ENCODE assay signal across 12 mouse cellular contexts in genomic region chr4:154503260-154503829, GRCm38 (mm10).
DNase-seq lines count a peak whose midpoint lies in the region; ATAC-seq and TF ChIP-seq lines count a peak whose summit lies in the region.
"Had no signal": no experiment of that assay in that cellular context is flagged by ENCODE, and none has a peak within 500 bp of the region (broad histone marks: within the 10 kb centered on the region; RNA-seq: fewer than 3 reads in every experiment).

No protein-coding gene starts in this region.

- H3K4me2 ChIP-seq in heart, embryonic 14.5 days (ENCODE audit: low read length): peak overlapping the region; percentile 53
- peak overlapping the region; percentile 30 for H3K4me2 ChIP-seq in forebrain, embryonic 15.5 days (replicated peaks)
- H3K4me2 ChIP-seq in midbrain, embryonic 14.5 days (ENCODE audit: low read length): 0 out of 2 replicates have a peak overlapping the region, but pooled peaks have one; percentile 1
- no peak overlapping the region for H3K4me2 ChIP-seq in liver, postnatal 0 days (ENCODE audit: low read depth, low read length)

- no peak for TF ChIP-seq EP300 in liver, postnatal 0 days (IDR thresholded peaks at IDR 0.05; ENCODE audit: low read depth)

- DNase-seq in heart, postnatal 36 days: no peak
- peak; percentile 71 for DNase-seq in embryo, embryonic 10.5 days (ENCODE audit: low spot score)
- peak; percentile 55 for DNase-seq in midbrain, embryonic 14.5 days
- DNase-seq in frontal cortex, postnatal 14 days (ENCODE audit: low spot score in 2 of 2): no peak
- no peak for DNase-seq in liver, postnatal 0 days
- DNase-seq in lung, postnatal 10 days: no peak
- DNase-seq: adrenal gland, postnatal 10 days; cerebellum, adult 11 months; heart, adult 11 months had no signal

- no peaks in the 10 kb centered on the region for H3K9me3 ChIP-seq in heart, embryonic 14.5 days (ENCODE audit: control insufficient read depth, low read length)
- no peaks in the 10 kb centered on the region for H3K9me3 ChIP-seq in forebrain, embryonic 15.5 days
- H3K9me3 ChIP-seq in midbrain, embryonic 14.5 days (ENCODE audit: control insufficient read depth, low read length): no peaks in the 10 kb centered on the region
- no peaks in the 10 kb centered on the region for H3K9me3 ChIP-seq in liver, postnatal 0 days (ENCODE audit: low read length)

- no peak for TF ChIP-seq CTCF in liver, postnatal 0 days (IDR thresholded peaks at IDR 0.05; ENCODE audit: low read depth)

- peaks cover 60 to 75% of the 10 kb centered on the region in 2 experiments for H3K4me1 ChIP-seq in heart, embryonic 14.5 days (ENCODE audit: control insufficient read depth in 2 of 2, insufficient read depth in 2 of 2, low read length in 2 of 2)
- H3K4me1 ChIP-seq in forebrain, embryonic 15.5 days: peaks cover 86% of the 10 kb centered on the region
- H3K4me1 ChIP-seq in midbrain, embryonic 14.5 days (ENCODE audit: control insufficient read depth, insufficient read depth, low read length): peaks cover 69% of the 10 kb centered on the region
- H3K4me1 ChIP-seq in liver, postnatal 0 days (ENCODE audit: insufficient read depth): peaks cover 10% of the 10 kb centered on the region

- no peak overlapping the region for H3K4me3 ChIP-seq in heart, embryonic 14.5 days (ENCODE audit: control insufficient read depth in 1 of 2, insufficient read depth in 1 of 2, low read depth in 1 of 2, low read length in 2 of 2)
- H3K4me3 ChIP-seq in forebrain, embryonic 15.5 days: peak overlapping the region; percentile 10; the same call in 1 of the 2 replicates
- H3K4me3 ChIP-seq in midbrain, embryonic 14.5 days (replicated peaks; ENCODE audit: low read depth, low read length): no peak overlapping the region
- H3K4me3 ChIP-seq in liver, postnatal 0 days (ENCODE audit: low read depth, low read length): no peak overlapping the region

- intact Hi-C loops in heart, postnatal 36 days (cut with DNase I): no loop called here

- WGBS in heart, embryonic 14.5 days: 75% methylated on average over 21 of the region's 21 CpGs
- WGBS in forebrain, embryonic 15.5 days: 7% methylated on average over 21 of the region's 21 CpGs
- 27% methylated on average over 21 of the region's 21 CpGs for WGBS in midbrain, embryonic 14.5 days
- 73% methylated on average over 21 of the region's 21 CpGs for WGBS in liver, postnatal 0 days (ENCODE audit: insufficient replicate concordance)

- H3K27ac ChIP-seq in heart, embryonic 14.5 days (replicated peaks in 1 of 2; ENCODE audit: control insufficient read depth in 1 of 2, insufficient read depth in 1 of 2, low read depth in 2 of 2, low read length in 2 of 2): peak overlapping the region; percentile 29 to 78
- H3K27ac ChIP-seq in forebrain, embryonic 15.5 days (replicated peaks): peak overlapping the region; percentile 93
- H3K27ac ChIP-seq in midbrain, embryonic 14.5 days (replicated peaks; ENCODE audit: low read depth, low read length): 0 out of 2 replicates have a peak overlapping the region, but pooled peaks have one; percentile 10
- no peak overlapping the region for H3K27ac ChIP-seq in liver, postnatal 0 days (ENCODE audit: low read depth)
- H3K27ac ChIP-seq: kidney, postnatal 0 days had no signal

- H3K9ac ChIP-seq in heart, embryonic 14.5 days (ENCODE audit: low read length): peak overlapping the region; percentile 64
- peak overlapping the region; percentile 22 for H3K9ac ChIP-seq in forebrain, embryonic 15.5 days (replicated peaks)
- H3K9ac ChIP-seq in midbrain, embryonic 14.5 days (replicated peaks; ENCODE audit: low read length): no peak overlapping the region
- H3K9ac ChIP-seq in liver, postnatal 0 days (replicated peaks): no peak overlapping the region

- no peaks in the 10 kb centered on the region for H3K36me3 ChIP-seq in heart, embryonic 14.5 days (ENCODE audit: control insufficient read depth, insufficient read depth, low read length)
- H3K36me3 ChIP-seq in forebrain, embryonic 15.5 days: no peaks in the 10 kb centered on the region
- H3K36me3 ChIP-seq in midbrain, embryonic 14.5 days (ENCODE audit: control insufficient read depth, insufficient read depth, low read length): no peaks in the 10 kb centered on the region
- no peaks in the 10 kb centered on the region for H3K36me3 ChIP-seq in liver, postnatal 0 days (replicated peaks; ENCODE audit: insufficient read depth, low read length)

- H3K27me3 ChIP-seq in heart, embryonic 14.5 days (ENCODE audit: control insufficient read depth, insufficient read depth, low read length): 0 out of 2 replicates have a peak, but pooled peaks cover 3% of the 10 kb centered on the region
- H3K27me3 ChIP-seq in forebrain, embryonic 15.5 days: no peaks in the 10 kb centered on the region
- H3K27me3 ChIP-seq in midbrain, embryonic 14.5 days (ENCODE audit: control insufficient read depth, insufficient read depth, low read length): peaks cover 28% of the 10 kb centered on the region
- H3K27me3 ChIP-seq in liver, postnatal 0 days (ENCODE audit: insufficient read depth, low read length): no peaks in the 10 kb centered on the region

- ATAC-seq in heart, embryonic 14.5 days (ENCODE audit: insufficient number of reproducible peaks, insufficient read depth, low FRiP score, low read depth): no peak
- ATAC-seq in forebrain, embryonic 15.5 days (replicated peaks): no peak; the same call in 1 of the 2 replicates
- ATAC-seq in midbrain, embryonic 14.5 days (ENCODE audit: low FRiP score, low TSS enrichment): 0 out of 2 replicates have a peak, but pooled peaks have one; percentile 15
- ATAC-seq in liver, postnatal 0 days: no peak

Comparison
In these comparisons a context has a peak if more than half of its experiments do, and no peak if none do; other contexts are left out.
1. H3K9ac ChIP-seq: peak in heart, embryonic 14.5 days (single experiment) and forebrain, embryonic 15.5 days (single experiment); none in midbrain, embryonic 14.5 days (single experiment) and liver, postnatal 0 days (single experiment).
2. DNase-seq: peak in embryo, embryonic 10.5 days (single experiment) and midbrain, embryonic 14.5 days (single experiment); none in heart, postnatal 36 days (0 of 2), frontal cortex, postnatal 14 days (0 of 2), liver, postnatal 0 days (single experiment) and lung, postnatal 10 days (single experiment).